In genomic region chr4:82166826-82167225, GRCm38 (mm10) we compare ENCODE assay signal across 21 mouse cellular contexts.
"Had no signal": no experiment of that assay in that cellular context is flagged by ENCODE, and none has a peak within 500 bp of the region (broad histone marks: within the 10 kb centered on the region; RNA-seq: fewer than 3 reads in every experiment).

No protein-coding gene starts in this region.

- ATAC-seq: liver, postnatal 0 days; midbrain, embryonic 15.5 days had no signal

- H3K4me1 ChIP-seq: midbrain, embryonic 15.5 days; neural tube, embryonic 13.5 days; stomach, embryonic 15.5 days had no signal

- H3K4me2 ChIP-seq: limb, embryonic 12.5 days; limb, embryonic 15.5 days; liver, embryonic 11.5 days; lung, embryonic 15.5 days; midbrain, embryonic 12.5 days; midbrain, embryonic 15.5 days; neural tube, embryonic 13.5 days; stomach, embryonic 15.5 days had no signal

- DNase-seq: kidney, adult 18-20 months; kidney, adult 9 months; kidney, postnatal 14 days; kidney, postnatal 4 days; left cerebral cortex, postnatal 4 days; liver, postnatal 0 days; retina, postnatal 1 day; right cerebral cortex, postnatal 25 days; spleen, adult 18-20 months; thymus, postnatal 14 days; thymus, postnatal 4 days had no signal

- H3K27me3 ChIP-seq: limb, embryonic 12.5 days; limb, embryonic 15.5 days; lung, embryonic 15.5 days; midbrain, embryonic 12.5 days; midbrain, embryonic 15.5 days; neural tube, embryonic 13.5 days; stomach, embryonic 15.5 days had no signal

- H3K9ac ChIP-seq: limb, embryonic 12.5 days; limb, embryonic 15.5 days; liver, embryonic 14.5 days; liver, postnatal 0 days; lung, embryonic 15.5 days; midbrain, embryonic 12.5 days; midbrain, embryonic 15.5 days; neural tube, embryonic 13.5 days; stomach, embryonic 15.5 days had no signal

- H3K36me3 ChIP-seq: limb, embryonic 12.5 days; limb, embryonic 15.5 days; lung, embryonic 15.5 days; midbrain, embryonic 12.5 days; midbrain, embryonic 15.5 days; neural tube, embryonic 13.5 days; stomach, embryonic 15.5 days had no signal

- H3K27ac ChIP-seq: limb, embryonic 12.5 days; limb, embryonic 15.5 days; liver, embryonic 14.5 days; lung, embryonic 15.5 days; midbrain, embryonic 12.5 days; midbrain, embryonic 15.5 days; neural tube, embryonic 13.5 days; stomach, embryonic 15.5 days had no signal

- H3K4me3 ChIP-seq: limb, embryonic 12.5 days; limb, embryonic 15.5 days; lung, embryonic 15.5 days; megakaryocyte, embryonic 14.5 days; midbrain, embryonic 12.5 days; midbrain, embryonic 15.5 days; neural tube, embryonic 13.5 days; stomach, embryonic 15.5 days had no signal

- H3K9me3 ChIP-seq: limb, embryonic 12.5 days; limb, embryonic 15.5 days; lung, embryonic 15.5 days; megakaryocyte, embryonic 14.5 days; midbrain, embryonic 12.5 days; midbrain, embryonic 15.5 days; neural tube, embryonic 13.5 days; stomach, embryonic 15.5 days had no signal
